Mouse (Mus musculus): ENCODE data around the gene Espn. TPM values are rescaled to one million over a fixed set of nuclear protein-coding genes. Genes with fewer than 3 reads are reported as not detected.

The Espn gene
- polyA plus RNA-seq, 1 experiment from 2014 or later, result 1.6 TPM

GRCm38 (mm10) chr4:152120311-152121182 is 31.6 kb downstream of the Espn start:
- ATAC-seq (ENCODE audit: insufficient number of reproducible peaks, low FRiP score, low TSS enrichment, low read depth), result no peak
- Histone ChIP-seq H3K9me3 (ENCODE audit: control insufficient read depth, low read length) (no peaks in the 10 kb centered on the region), H3K27me3 (ENCODE audit: control insufficient read depth, insufficient read depth, low read length) (peaks cover 91% of the 10 kb centered on the region), H3K4me1 (ENCODE audit: control insufficient read depth, insufficient read depth, low read length) (peaks cover 31% of the 10 kb centered on the region), H3K27ac (replicated peaks; ENCODE audit: low read depth, low read length) (no peak overlapping the region), H3K4me3 (ENCODE audit: low read depth, low read length) (0 out of 2 replicates have a peak overlapping the region, but pooled peaks have one; percentile 2), H3K4me2 (ENCODE audit: low read depth, severe bottlenecking) (peak overlapping the region; percentile 10; the same call in 1 of the 2 replicates), H3K9ac (ENCODE audit: low read length) (no peak overlapping the region), H3K36me3 (ENCODE audit: control insufficient read depth, insufficient read depth, low read length) (no peaks in the 10 kb centered on the region)
- WGBS, result 2% methylated on average over 31 of the region's 31 CpGs
- no peak for DNase-seq (ENCODE audit: low spot score)

GRCm38 (mm10) chr4:152119396-152120292 is 32.5 kb downstream of the Espn start:
- H3K9me3 ChIP-seq (ENCODE audit: control insufficient read depth, low read length), result no peaks in the 10 kb centered on the region
- no peaks in the 10 kb centered on the region for H3K36me3 ChIP-seq (ENCODE audit: control insufficient read depth, insufficient read depth, low read length)
- 2% methylated on average over 39 of the region's 39 CpGs for WGBS
- 0 out of 2 replicates have a peak overlapping the region, but pooled peaks have one; percentile 8 for H3K4me3 ChIP-seq (ENCODE audit: low read depth, low read length)
- H3K4me1 ChIP-seq (ENCODE audit: control insufficient read depth, insufficient read depth, low read length), result peaks cover 26% of the 10 kb centered on the region
- DNase-seq (ENCODE audit: low spot score) (peak; percentile 83), ATAC-seq (ENCODE audit: insufficient number of reproducible peaks, low FRiP score, low TSS enrichment, low read depth) (no peak)
- peaks cover 85% of the 10 kb centered on the region for H3K27me3 ChIP-seq (ENCODE audit: control insufficient read depth, insufficient read depth, low read length)
- H3K9ac ChIP-seq (ENCODE audit: low read length), result 0 out of 2 replicates have a peak overlapping the region, but pooled peaks have one; percentile 4
- peak overlapping the region; percentile 27 for H3K4me2 ChIP-seq (ENCODE audit: low read depth, severe bottlenecking)
- no peak overlapping the region for H3K27ac ChIP-seq (replicated peaks; ENCODE audit: low read depth, low read length)

GRCm38 (mm10) chr4:152117538-152117937 is 34.6 kb downstream of the Espn start:
- no peak for ATAC-seq (ENCODE audit: insufficient number of reproducible peaks, low FRiP score, low TSS enrichment, low read depth)

GRCm38 (mm10) chr4:152115921-152116612 is 36.1 kb downstream of the Espn start, which contains the start of gene Tnfrsf25:
Tnfrsf25 (plus strand) TSS chr4:152115934.
- Histone ChIP-seq H3K27ac (replicated peaks; ENCODE audit: low read depth, low read length) (no peak within 1 kb of the TSS), H3K4me2 (ENCODE audit: low read depth, severe bottlenecking) (peak within 1 kb of the TSS; percentile 41), H3K9ac (ENCODE audit: low read length) (peak within 1 kb of the TSS; percentile 32), H3K9me3 (ENCODE audit: control insufficient read depth, low read length) (no peaks in the 10 kb centered on the region), H3K4me3 (ENCODE audit: low read depth, low read length) (peak within 1 kb of the TSS; percentile 9; the same call in 1 of the 2 replicates), H3K4me1 (ENCODE audit: control insufficient read depth, insufficient read depth, low read length) (peaks cover 26% of the 10 kb centered on the region), H3K27me3 (ENCODE audit: control insufficient read depth, insufficient read depth, low read length) (peaks cover 53% of the 10 kb centered on the region), H3K36me3 (ENCODE audit: control insufficient read depth, insufficient read depth, low read length) (peaks cover 5% of the 10 kb centered on the region; the same call in 1 of the 2 replicates)
- ATAC-seq (ENCODE audit: insufficient number of reproducible peaks, low FRiP score, low TSS enrichment, low read depth) (peak; percentile 33), DNase-seq (ENCODE audit: low spot score) (peak; percentile 54)
- WGBS, result 2% methylated on average over 30 of the region's 30 CpGs

More at GRCm38 (mm10) chr4:152117538-152117937, 34.6 kb downstream of the Espn start:
- Histone ChIP-seq H3K4me2 (ENCODE audit: low read depth, severe bottlenecking) (no peak overlapping the region), H3K9me3 (ENCODE audit: control insufficient read depth, low read length) (no peaks in the 10 kb centered on the region), H3K27me3 (ENCODE audit: control insufficient read depth, insufficient read depth, low read length) (peaks cover 68% of the 10 kb centered on the region), H3K4me1 (ENCODE audit: control insufficient read depth, insufficient read depth, low read length) (peaks cover 26% of the 10 kb centered on the region), H3K27ac (replicated peaks; ENCODE audit: low read depth, low read length) (no peak overlapping the region), H3K9ac (ENCODE audit: low read length) (no peak overlapping the region), H3K36me3 (ENCODE audit: control insufficient read depth, insufficient read depth, low read length) (peaks cover 5% of the 10 kb centered on the region; the same call in 1 of the 2 replicates), H3K4me3 (ENCODE audit: low read depth, low read length) (no peak overlapping the region)
- 69% methylated on average over 9 of the region's 9 CpGs for WGBS
- no peak for DNase-seq (ENCODE audit: low spot score)

- ATAC-seq (ENCODE audit: insufficient number of reproducible peaks, low FRiP score, low TSS enrichment, low read depth), result no peak
- H3K27me3 ChIP-seq (ENCODE audit: control insufficient read depth, insufficient read depth, low read length), result peaks cover 33% of the 10 kb centered on the region
Observed at GRCm38 (mm10) chr4:152114080-152114479, 38.1 kb downstream of the Espn start.

GRCm38 (mm10) chr4:152112329-152112728 is 39.8 kb downstream of the Espn start:
- H3K4me3 ChIP-seq (ENCODE audit: low read depth, low read length), result no peak overlapping the region
- no peak overlapping the region for H3K4me2 ChIP-seq (ENCODE audit: low read depth, severe bottlenecking)
- H3K36me3 ChIP-seq (ENCODE audit: control insufficient read depth, insufficient read depth, low read length), result peaks cover 13% of the 10 kb centered on the region; the same call in 1 of the 2 replicates
- H3K9me3 ChIP-seq (ENCODE audit: control insufficient read depth, low read length), result no peaks in the 10 kb centered on the region
- H3K27me3 ChIP-seq (ENCODE audit: control insufficient read depth, insufficient read depth, low read length), result peaks cover 16% of the 10 kb centered on the region
- H3K9ac ChIP-seq (ENCODE audit: low read length), result no peak overlapping the region
- 84% methylated on average over 9 of the region's 9 CpGs for WGBS
- peaks cover 24% of the 10 kb centered on the region for H3K4me1 ChIP-seq (ENCODE audit: control insufficient read depth, insufficient read depth, low read length)
- ATAC-seq (ENCODE audit: insufficient number of reproducible peaks, low FRiP score, low TSS enrichment, low read depth) (no peak), DNase-seq (ENCODE audit: low spot score) (no peak)
- no peak overlapping the region for H3K27ac ChIP-seq (replicated peaks; ENCODE audit: low read depth, low read length)

More at GRCm38 (mm10) chr4:152114080-152114479, 38.1 kb downstream of the Espn start:
- 66% methylated on average over 16 of the region's 16 CpGs for WGBS
- Histone ChIP-seq H3K9me3 (ENCODE audit: control insufficient read depth, low read length) (no peaks in the 10 kb centered on the region), H3K4me3 (ENCODE audit: low read depth, low read length) (no peak overlapping the region), H3K36me3 (ENCODE audit: control insufficient read depth, insufficient read depth, low read length) (peaks cover 13% of the 10 kb centered on the region; the same call in 1 of the 2 replicates), H3K4me2 (ENCODE audit: low read depth, severe bottlenecking) (no peak overlapping the region), H3K27ac (replicated peaks; ENCODE audit: low read depth, low read length) (no peak overlapping the region), H3K4me1 (ENCODE audit: control insufficient read depth, insufficient read depth, low read length) (peaks cover 12% of the 10 kb centered on the region), H3K9ac (ENCODE audit: low read length) (no peak overlapping the region)
- DNase-seq (ENCODE audit: low spot score), result no peak

GRCm38 (mm10) chr4:152110689-152111088 is 41.5 kb downstream of the Espn start:
- Histone ChIP-seq H3K27me3 (ENCODE audit: control insufficient read depth, insufficient read depth, low read length) (peaks cover 6% of the 10 kb centered on the region; the same call in 1 of the 2 replicates), H3K4me1 (ENCODE audit: control insufficient read depth, insufficient read depth, low read length) (peaks cover 18% of the 10 kb centered on the region), H3K4me2 (ENCODE audit: low read depth, severe bottlenecking) (no peak overlapping the region), H3K9me3 (ENCODE audit: control insufficient read depth, low read length) (no peaks in the 10 kb centered on the region), H3K36me3 (ENCODE audit: control insufficient read depth, insufficient read depth, low read length) (peaks cover 15% of the 10 kb centered on the region; the same call in 1 of the 2 replicates), H3K4me3 (ENCODE audit: low read depth, low read length) (no peak overlapping the region), H3K9ac (ENCODE audit: low read length) (no peak overlapping the region), H3K27ac (replicated peaks; ENCODE audit: low read depth, low read length) (no peak overlapping the region)
- DNase-seq (ENCODE audit: low spot score) (no peak), ATAC-seq (ENCODE audit: insufficient number of reproducible peaks, low FRiP score, low TSS enrichment, low read depth) (no peak)
- 84% methylated on average over 4 of the region's 4 CpGs for WGBS

All from limb, embryonic 11.5 days (tissue).